Mouse (Mus musculus): ENCODE results near the gene Dio1. TPM values are rescaled to one million over a fixed set of nuclear protein-coding genes. Genes with fewer than 3 reads are reported as not detected.
A peak's percentile ranks its signal among the peaks of the same experiment; 100 is the strongest.

Gene Dio1
- polyA plus RNA-seq, 1 experiment from 2014 or later: not detected

- Histone ChIP-seq H3K9me3 (replicated peaks) (no peaks in the 10 kb centered on the region), H3K4me3 (peak overlapping the region; percentile 73), H3K27ac (peak overlapping the region; percentile 87), H3K4me1 (peaks cover 18% of the 10 kb centered on the region), H3K27me3 (no peaks in the 10 kb centered on the region), H3K9ac (peak overlapping the region; percentile 82), H3K4me2 (replicated peaks) (peak overlapping the region; percentile 56), H3K36me3 (no peaks in the 10 kb centered on the region)
- WGBS: 18% methylated on average over 3 of the region's 3 CpGs
- no peak for ATAC-seq (ENCODE audit: low FRiP score)
Observed at GRCm38 (mm10) chr4:107254414-107254813, 52.6 kb downstream of the Dio1 start.

DNA sequence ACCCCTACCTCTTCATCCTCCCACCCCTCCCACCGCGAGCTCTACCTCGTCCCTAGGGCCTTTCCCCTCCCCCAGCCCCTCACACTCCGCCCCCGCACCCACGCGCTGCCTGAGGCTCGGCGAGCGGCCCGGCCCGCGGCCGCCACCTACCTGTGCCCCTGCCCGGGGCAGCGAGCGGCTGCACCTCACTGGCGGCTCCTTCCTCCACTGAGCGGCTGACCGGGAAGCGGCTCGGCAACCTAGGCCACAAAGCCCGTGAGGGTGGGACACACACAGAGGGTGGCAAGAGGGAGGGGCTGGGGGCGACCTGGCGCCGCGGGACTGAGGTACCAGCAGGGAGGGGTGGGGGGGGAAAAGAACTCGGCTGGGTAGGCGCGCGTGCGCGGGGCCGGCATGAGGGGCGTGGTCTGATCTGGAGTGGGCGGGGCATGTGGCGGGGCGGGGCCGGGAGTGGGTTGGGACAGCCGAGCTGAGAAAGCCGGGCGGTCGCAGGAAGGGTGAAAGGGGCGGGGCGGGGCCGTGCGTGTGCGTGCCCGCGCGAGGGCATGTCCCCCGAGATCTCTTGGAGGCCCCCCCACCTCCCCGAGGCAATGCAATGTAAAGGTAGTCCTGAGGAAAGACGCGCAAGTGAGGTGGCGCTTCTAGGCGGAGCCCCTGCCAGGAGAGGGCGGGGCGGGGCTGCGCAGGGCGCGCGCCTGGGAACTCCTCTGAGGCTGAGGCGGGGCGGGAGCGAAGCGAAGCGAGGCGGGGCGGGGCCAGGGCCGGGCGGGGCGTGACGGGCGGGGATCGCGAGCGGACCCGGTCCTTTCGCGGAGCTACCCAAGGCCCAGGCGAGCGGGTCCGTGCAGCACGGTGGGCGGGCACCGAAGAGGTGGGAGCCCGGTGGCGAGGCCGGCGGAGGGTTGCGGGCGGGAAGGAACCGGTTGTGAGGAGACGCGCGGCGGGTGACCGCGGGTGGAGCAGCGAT is 53.6 kb downstream of the Dio1 start, which contains the start of the genes Lrrc42 and Hspb11:
TSS of gene Lrrc42 (minus strand) at position 408 of the 967 bp plus-strand sequence.
TSS of gene Hspb11 (plus strand) at position 469 of the 967 bp plus-strand sequence.
- Histone ChIP-seq H3K36me3 (no peaks in the 10 kb centered on the region), H3K27ac (peak within 1 kb of the TSS; percentile 87), H3K9me3 (replicated peaks) (no peaks in the 10 kb centered on the region), H3K4me1 (peaks cover 24% of the 10 kb centered on the region), H3K4me2 (replicated peaks) (peak within 1 kb of the TSS; percentile 56), H3K9ac (peak within 1 kb of the TSS; percentile 82), H3K4me3 (peak within 1 kb of the TSS; percentile 73), H3K27me3 (no peaks in the 10 kb centered on the region)
- ATAC-seq (ENCODE audit: low FRiP score): peak; percentile 97
- under 1% methylated on average over 91 of the region's 101 CpGs for WGBS

DNA sequence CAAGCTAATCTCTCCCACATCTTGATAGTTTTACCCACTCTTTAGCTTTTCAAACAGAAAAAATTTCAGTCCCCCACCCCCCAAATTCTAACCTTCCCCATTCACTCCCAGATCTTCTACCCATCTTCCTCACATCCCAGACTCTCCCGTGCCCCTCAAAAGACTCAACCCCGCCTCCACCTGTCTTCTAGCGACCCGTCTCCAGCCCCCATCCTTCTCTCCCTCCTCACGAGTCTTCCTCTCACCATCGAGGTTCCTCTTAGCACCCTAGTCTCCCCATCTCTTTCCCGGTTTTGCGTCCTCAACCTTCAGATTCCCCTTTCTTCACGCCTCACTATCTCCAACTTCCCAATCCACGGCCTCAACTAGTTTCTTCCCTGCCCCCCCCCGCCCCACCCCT is 54.4 kb downstream of the Dio1 start:
- Histone ChIP-seq H3K4me3 (peak overlapping the region; percentile 73), H3K4me1 (peaks cover 24% of the 10 kb centered on the region), H3K9ac (peak overlapping the region; percentile 82), H3K27me3 (no peaks in the 10 kb centered on the region), H3K36me3 (no peaks in the 10 kb centered on the region), H3K4me2 (replicated peaks) (peak overlapping the region; percentile 56), H3K27ac (peak overlapping the region; percentile 87; the same call in 1 of the 2 replicates), H3K9me3 (replicated peaks) (no peaks in the 10 kb centered on the region)
- ATAC-seq (ENCODE audit: low FRiP score): no peak
- 2% methylated on average over 11 of the region's 11 CpGs for WGBS

DNA sequence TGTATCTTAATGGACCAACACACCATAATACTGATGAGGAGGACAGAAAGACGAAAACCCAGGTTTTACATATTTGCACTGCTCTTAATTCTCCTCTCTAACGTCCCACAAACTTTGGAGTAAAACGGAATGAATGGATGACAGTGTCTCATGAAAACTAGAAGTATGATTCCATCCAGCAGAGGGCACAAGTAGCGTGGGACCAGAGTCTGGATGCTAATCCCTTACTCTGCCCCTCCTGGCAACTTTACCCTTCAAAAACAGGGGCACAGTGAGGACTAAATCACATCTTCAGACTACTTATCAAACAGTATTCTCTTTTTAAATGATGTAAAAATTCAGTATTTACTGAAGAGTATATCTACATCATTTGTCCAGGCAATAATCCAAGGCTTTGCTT is 56.5 kb downstream of the Dio1 start:
- H3K36me3 ChIP-seq: 0 out of 2 replicates have a peak, but pooled peaks cover 5% of the 10 kb centered on the region
- H3K27ac ChIP-seq: no peak overlapping the region
- no peaks in the 10 kb centered on the region for H3K27me3 ChIP-seq
- H3K4me2 ChIP-seq (replicated peaks): no peak overlapping the region
- no peak overlapping the region for H3K4me3 ChIP-seq
- H3K9me3 ChIP-seq (replicated peaks): no peaks in the 10 kb centered on the region
- peaks cover 24% of the 10 kb centered on the region for H3K4me1 ChIP-seq
- 28% methylated on average over 4 of the region's 4 CpGs for WGBS
- ATAC-seq (ENCODE audit: low FRiP score): no peak
- no peak overlapping the region for H3K9ac ChIP-seq

DNA sequence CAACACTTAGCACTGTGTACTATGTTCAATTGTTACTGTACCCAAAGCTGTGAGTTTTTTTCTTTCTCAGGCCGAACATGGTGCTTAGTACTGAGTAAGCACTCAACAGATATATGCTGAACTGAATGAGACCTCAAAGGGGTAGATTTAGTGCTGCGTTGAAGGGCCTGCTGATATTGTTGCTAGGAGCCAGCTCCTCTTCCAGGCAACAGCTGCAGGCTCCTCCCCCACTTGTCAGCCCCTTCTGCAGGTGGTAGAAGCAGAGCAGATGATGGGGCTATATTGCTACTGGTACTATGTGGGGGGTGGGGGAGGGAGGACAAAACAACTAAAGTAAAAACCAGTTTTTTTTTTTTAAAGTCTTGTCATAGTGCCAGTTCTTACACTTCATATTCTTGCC is 57.5 kb downstream of the Dio1 start:
- peaks cover 22% of the 10 kb centered on the region for H3K4me1 ChIP-seq
- ATAC-seq (ENCODE audit: low FRiP score): no peak
- H3K36me3 ChIP-seq: 0 out of 2 replicates have a peak, but pooled peaks cover 9% of the 10 kb centered on the region
- H3K9ac ChIP-seq: no peak overlapping the region
- no peaks in the 10 kb centered on the region for H3K9me3 ChIP-seq (replicated peaks)
- no peak overlapping the region for H3K4me3 ChIP-seq
- 61% methylated on average over 2 of the region's 2 CpGs for WGBS
- H3K4me2 ChIP-seq (replicated peaks): no peak overlapping the region
- no peak overlapping the region; the same call in 1 of the 2 replicates for H3K27ac ChIP-seq
- no peaks in the 10 kb centered on the region for H3K27me3 ChIP-seq

- no peak for ATAC-seq (ENCODE audit: low FRiP score)
- 92% methylated on average over 3 of the region's 3 CpGs for WGBS
- peaks cover 19% of the 10 kb centered on the region for H3K4me1 ChIP-seq
Observed at GRCm38 (mm10) chr4:107248061-107248460, 58.9 kb downstream of the Dio1 start.

GRCm38 (mm10) chr4:107247110-107247509 is 59.9 kb downstream of the Dio1 start:
- peaks cover 17% of the 10 kb centered on the region; the same call in 1 of the 2 replicates for H3K36me3 ChIP-seq
- no peaks in the 10 kb centered on the region for H3K27me3 ChIP-seq
- H3K9me3 ChIP-seq (replicated peaks): no peaks in the 10 kb centered on the region
- ATAC-seq (ENCODE audit: low FRiP score): no peak
- peaks cover 14% of the 10 kb centered on the region for H3K4me1 ChIP-seq
- H3K4me2 ChIP-seq (replicated peaks): no peak overlapping the region
- H3K9ac ChIP-seq: no peak overlapping the region
- no peak overlapping the region for H3K27ac ChIP-seq
- H3K4me3 ChIP-seq: no peak overlapping the region
- WGBS: 87% methylated on average over 9 of the region's 9 CpGs

More at GRCm38 (mm10) chr4:107248061-107248460, 58.9 kb downstream of the Dio1 start:
- Histone ChIP-seq H3K27ac (no peak overlapping the region), H3K36me3 (0 out of 2 replicates have a peak, but pooled peaks cover 14% of the 10 kb centered on the region), H3K4me2 (replicated peaks) (no peak overlapping the region), H3K4me3 (no peak overlapping the region), H3K27me3 (no peaks in the 10 kb centered on the region), H3K9me3 (replicated peaks) (no peaks in the 10 kb centered on the region), H3K9ac (no peak overlapping the region)

GRCm38 (mm10) chr4:107246040-107246439 is 60.9 kb downstream of the Dio1 start:
- no peak overlapping the region for H3K4me2 ChIP-seq (replicated peaks)
- ATAC-seq (ENCODE audit: low FRiP score): no peak

GRCm38 (mm10) chr4:107245368-107245767 is 61.6 kb downstream of the Dio1 start:
- H3K27me3 ChIP-seq: no peaks in the 10 kb centered on the region
- WGBS: 86% methylated on average over 2 of the region's 2 CpGs
- no peak for ATAC-seq (ENCODE audit: low FRiP score)

More at GRCm38 (mm10) chr4:107246040-107246439, 60.9 kb downstream of the Dio1 start:
- Histone ChIP-seq H3K9me3 (replicated peaks) (no peaks in the 10 kb centered on the region), H3K4me3 (no peak overlapping the region), H3K27ac (no peak overlapping the region), H3K36me3 (peaks cover 24% of the 10 kb centered on the region), H3K9ac (no peak overlapping the region), H3K4me1 (peaks cover 11% of the 10 kb centered on the region), H3K27me3 (no peaks in the 10 kb centered on the region)
- 78% methylated on average over 1 of the region's 1 CpGs for WGBS

GRCm38 (mm10) chr4:107243365-107244333 is 63.3 kb downstream of the Dio1 start:
- ATAC-seq (ENCODE audit: low FRiP score): no peak
- no peak overlapping the region for H3K4me2 ChIP-seq (replicated peaks)
- peaks cover 46% of the 10 kb centered on the region for H3K36me3 ChIP-seq
- WGBS: 82% methylated on average over 6 of the region's 6 CpGs
- H3K4me3 ChIP-seq: no peak overlapping the region
- no peaks in the 10 kb centered on the region for H3K9me3 ChIP-seq (replicated peaks)
- no peaks in the 10 kb centered on the region for H3K4me1 ChIP-seq
- no peaks in the 10 kb centered on the region for H3K27me3 ChIP-seq
- H3K27ac ChIP-seq: no peak overlapping the region
- no peak overlapping the region for H3K9ac ChIP-seq

More at GRCm38 (mm10) chr4:107245368-107245767, 61.6 kb downstream of the Dio1 start:
- Histone ChIP-seq H3K36me3 (peaks cover 31% of the 10 kb centered on the region), H3K9ac (no peak overlapping the region), H3K27ac (no peak overlapping the region), H3K9me3 (replicated peaks) (no peaks in the 10 kb centered on the region), H3K4me2 (replicated peaks) (no peak overlapping the region), H3K4me3 (no peak overlapping the region), H3K4me1 (peaks cover 11% of the 10 kb centered on the region)
